Mouse (Mus musculus) liver, embryonic 13.5 days (tissue): ENCODE results near the gene 5530400C23Rik. TPM values are rescaled to one million over a fixed set of nuclear protein-coding genes. Genes with fewer than 3 reads are reported as not detected.
"Not testable (repeated sequence)": the region's sequence is repeated elsewhere in the genome, so short reads cannot be mapped to it uniquely, and the experiment has no call there.

Source experiments
- ATAC-seq: fragments of 200-750 bp; cut with Nextera tagmentation; 2 replicates; pipeline ENCODE4 v1.8.0; 2017; ENCODE audit warnings: low read depth, mild to moderate bottlenecking, moderate number of reproducible peaks, moderate library complexity
- DNase-seq: peaks from one replicate; pipeline ENCODE4 v3.0.0; 2022
- H3K27ac ChIP-seq: fragments of 300-500 bp; sonication (generic); 2 replicates; pipeline ENCODE4 v1.5.1; 2015; ENCODE audit warnings: moderate library complexity, mild to moderate bottlenecking, inconsistent platforms
- H3K27me3 ChIP-seq: fragments of 300-500 bp; sonication (generic); 2 replicates; pipeline ENCODE4 v1.6.1; 2015; ENCODE audit warnings: mild to moderate bottlenecking, inconsistent platforms
- H3K36me3 ChIP-seq: fragments of 300-500 bp; sonication (generic); 2 replicates; pipeline ENCODE4 v1.6.1; 2015; ENCODE audit warnings: mild to moderate bottlenecking, inconsistent platforms
- H3K4me1 ChIP-seq: fragments of 300-500 bp; sonication (generic); replicated peaks from 2 replicates; pipeline ENCODE4 v1.6.1; 2015; ENCODE audit warnings: inconsistent platforms
- H3K4me2 ChIP-seq: fragments of 300-500 bp; sonication (generic); 2 replicates; pipeline ENCODE4 v1.6.1; 2015; ENCODE audit warnings: inconsistent platforms, mild to moderate bottlenecking, moderate library complexity
- H3K4me3 ChIP-seq: fragments of 300-500 bp; sonication (generic); replicated peaks from 2 replicates; pipeline ENCODE4 v1.5.1; 2015; ENCODE audit warnings: mild to moderate bottlenecking, inconsistent platforms
- H3K9ac ChIP-seq: fragments of 300-500 bp; sonication (generic); 2 replicates; pipeline ENCODE4 v1.6.1; 2015; ENCODE audit warnings: mild to moderate bottlenecking, inconsistent platforms
- H3K9me3 ChIP-seq: fragments of 300-500 bp; sonication (generic); replicated peaks from 2 replicates; pipeline ENCODE4 v1.6.1; 2016; ENCODE audit warnings: inconsistent platforms
- WGBS: fragments of 180-500 bp; shearing (Covaris S2); methylation state at CpG from one replicate; pipeline ENCODE4 v1.1.7; 2015; ENCODE audit not compliant: insufficient replicate concordance; 5-methylcytosine and 5-hydroxymethylcytosine counted together
- polyA plus RNA-seq: library from polyadenylated mRNA; unstranded; fragments of >200 nt; fragmentation: Nextera tagmentation; extraction: Ambion mirVana; gene quantifications from 2 replicates; pipeline ENCODE4 v1.2.1, GENCODE M21; 2015

5530400C23Rik gene
- polyA plus RNA-seq = not detected in 2 replicates

- not testable (repeated sequence) for H3K36me3 ChIP-seq, H3K4me3 ChIP-seq, H3K9ac ChIP-seq, H3K4me1 ChIP-seq, H3K9me3 ChIP-seq, DNase-seq, H3K27ac ChIP-seq, H3K27me3 ChIP-seq, H3K4me2 ChIP-seq, ATAC-seq
Observed at GRCm38 (mm10) chr6:133291916-133292315, at the start of gene 5530400C23Rik. TSS of gene 5530400C23Rik (plus strand) at chr6:133292216.

- ATAC-seq (no peak), DNase-seq (no peak)
- Histone ChIP-seq H3K4me3 (no peak overlapping the region), H3K9me3 (no peaks in the 10 kb centered on the region), H3K9ac (no peak overlapping the region), H3K27me3 (no peaks in the 10 kb centered on the region), H3K27ac (no peak overlapping the region), H3K36me3 (no peaks in the 10 kb centered on the region), H3K4me2 (no peak overlapping the region), H3K4me1 (no peaks in the 10 kb centered on the region)
- WGBS = 44% methylated on average over 3 of the region's 3 CpGs
Observed at GRCm38 (mm10) chr6:133305952-133306715, 14.1 kb downstream of the 5530400C23Rik start.

GRCm38 (mm10) chr6:133313896-133314295 lies 21.9 kb downstream of the 5530400C23Rik start:
- H3K36me3 ChIP-seq, H3K9ac ChIP-seq, ATAC-seq, H3K4me1 ChIP-seq, H3K4me3 ChIP-seq, H3K27ac ChIP-seq, DNase-seq, H3K27me3 ChIP-seq, H3K4me2 ChIP-seq, H3K9me3 ChIP-seq: not testable (repeated sequence)
- WGBS = 70% methylated on average over 2 of the region's 2 CpGs

- no peak overlapping the region for H3K4me2 ChIP-seq
- H3K4me1 ChIP-seq = no peaks in the 10 kb centered on the region
- 45% methylated on average over 1 of the region's 1 CpGs for WGBS
- no peak for ATAC-seq
- H3K9me3 ChIP-seq = no peaks in the 10 kb centered on the region
- H3K9ac ChIP-seq = no peak overlapping the region
- H3K27ac ChIP-seq = no peak overlapping the region
- no peak overlapping the region for H3K4me3 ChIP-seq
- H3K27me3 ChIP-seq = no peaks in the 10 kb centered on the region
- no peaks in the 10 kb centered on the region for H3K36me3 ChIP-seq
- no peak for DNase-seq
Observed at GRCm38 (mm10) chr6:133338535-133338934, 46.5 kb downstream of the 5530400C23Rik start.

GRCm38 (mm10) chr6:133341731-133342130 lies 49.7 kb downstream of the 5530400C23Rik start:
- H3K36me3 ChIP-seq, H3K9ac ChIP-seq, H3K4me3 ChIP-seq, H3K4me2 ChIP-seq, H3K4me1 ChIP-seq, H3K9me3 ChIP-seq, H3K27ac ChIP-seq, H3K27me3 ChIP-seq, DNase-seq: not testable (repeated sequence)
- ATAC-seq = peak; percentile 77
- WGBS = 7% methylated on average over 5 of the region's 5 CpGs

Other genes with a start within 250 kb of the 5530400C23Rik start
- not detected in 2 replicates for gene Tas2r140, start 236.4 kb upstream of the 5530400C23Rik start, polyA plus RNA-seq
- gene Smim10l1, start 187.3 kb upstream of the 5530400C23Rik start, polyA plus RNA-seq = 30.1 and 39.9 TPM in 2 replicates